Mouse (Mus musculus) mesoderm, embryonic 11.5 days (tissue): ENCODE results near the gene Pxmp4.

Experiments used
- DNase-seq: peaks from one replicate; pipeline ENCODE4 v3.0.0-alpha.2; 2012; ENCODE audit warnings: low read depth, low spot score

The Pxmp4 gene

GRCm38 (mm10) chr2:154603638-154604153 is at the start of gene Pxmp4:
TSS of gene Pxmp4 (minus strand) at chr2:154603708.
- DNase-seq, result peak; percentile 98

GRCm38 (mm10) chr2:154651363-154651762 is 47.9 kb upstream of the Pxmp4 start, which contains the start of gene Chmp4b:
TSS of gene Chmp4b (plus strand) at chr2:154651705.
- no peak for DNase-seq

DNA sequence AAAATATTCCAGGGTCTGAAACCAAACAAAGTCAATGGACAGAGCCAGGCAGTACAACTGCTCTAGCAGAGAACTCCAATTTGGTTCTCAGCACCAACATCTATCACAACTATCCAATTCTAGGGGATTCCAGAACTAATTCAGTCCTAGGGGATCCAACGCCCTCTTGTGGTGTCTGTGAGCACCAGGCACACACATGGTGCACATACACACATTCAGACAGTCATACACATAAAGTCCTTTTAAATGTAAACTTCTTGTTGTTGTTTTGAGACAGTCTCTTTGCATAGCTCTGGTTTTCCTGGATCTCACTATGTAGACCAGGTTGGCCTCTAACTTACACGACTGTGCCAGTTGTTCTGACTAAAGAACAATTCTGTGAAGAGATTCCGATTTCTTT is 46.9 kb upstream of the Pxmp4 start:
- DNase-seq, result no peak

DNA sequence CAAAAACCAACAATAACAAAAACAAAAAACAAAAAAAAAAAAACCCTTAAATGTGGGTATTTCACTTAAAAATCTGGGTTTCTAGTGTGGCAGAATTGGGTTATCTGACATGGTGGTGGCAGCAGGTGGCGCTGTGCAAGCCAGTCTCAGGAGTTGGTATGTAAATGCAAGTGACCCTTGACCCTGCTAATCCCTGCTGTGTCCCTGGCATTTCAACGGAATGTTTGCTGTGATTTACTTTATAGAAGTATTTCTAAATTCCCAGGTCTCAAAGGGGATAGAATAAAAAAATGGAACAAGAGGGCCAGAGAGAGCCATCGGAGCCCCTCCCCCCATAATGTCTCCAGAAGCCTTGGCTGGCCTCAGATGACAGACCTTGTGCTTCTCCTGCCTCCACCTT is 44.6 kb upstream of the Pxmp4 start:
- DNase-seq, result peak; percentile 77

- DNase-seq, result peak; percentile 17
These were observed 43.1 kb upstream of the Pxmp4 start for GRCm38 (mm10) chr2:154646634-154647033.

- no peak for DNase-seq
These were observed 39.3 kb upstream of the Pxmp4 start for GRCm38 (mm10) chr2:154642712-154643385.

GRCm38 (mm10) chr2:154642005-154642459 is 38.5 kb upstream of the Pxmp4 start:
- DNase-seq, result no peak

DNA sequence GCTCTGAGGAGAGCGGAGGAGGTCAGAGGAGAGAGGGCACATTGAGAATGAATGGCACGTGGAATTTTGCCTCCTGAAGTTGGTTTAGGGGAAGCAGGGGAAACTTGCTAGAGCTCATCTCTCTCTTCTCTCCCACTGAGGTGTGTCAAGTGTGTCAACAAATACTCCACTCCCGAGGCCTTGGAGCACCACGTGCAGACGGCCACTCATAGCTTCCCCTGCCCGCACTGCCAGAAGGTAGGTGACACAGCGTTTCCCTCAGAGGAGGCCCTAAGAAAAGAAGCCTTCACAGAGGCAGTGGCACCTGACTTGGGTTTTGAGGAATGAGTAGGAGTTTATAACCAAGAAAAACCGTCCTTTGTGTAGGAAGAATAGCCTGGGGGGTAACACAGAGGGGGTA is 37.7 kb upstream of the Pxmp4 start:
- no peak for DNase-seq

DNA sequence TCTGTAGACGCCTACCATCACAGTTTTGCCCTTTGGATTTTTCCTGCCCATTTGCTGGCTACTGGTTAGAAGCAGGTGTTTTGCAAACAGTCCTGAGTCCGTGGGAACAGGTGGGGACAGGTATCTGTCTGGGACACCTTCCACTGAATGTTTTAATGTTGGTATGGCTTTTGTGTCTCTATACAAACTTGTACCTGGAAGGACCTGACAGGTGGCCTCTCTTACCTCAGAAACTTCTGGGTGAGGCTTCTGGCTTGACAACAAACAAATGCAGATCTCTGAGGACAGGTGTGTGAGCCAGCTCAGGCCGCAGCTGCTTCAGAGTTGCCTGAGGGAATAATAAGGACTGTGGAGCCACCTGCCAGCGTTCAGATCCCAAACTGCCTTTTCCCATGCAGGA is 35.6 kb upstream of the Pxmp4 start:
- no peak for DNase-seq

GRCm38 (mm10) chr2:154638521-154638920 is 35.0 kb upstream of the Pxmp4 start:
- DNase-seq, result no peak

DNA sequence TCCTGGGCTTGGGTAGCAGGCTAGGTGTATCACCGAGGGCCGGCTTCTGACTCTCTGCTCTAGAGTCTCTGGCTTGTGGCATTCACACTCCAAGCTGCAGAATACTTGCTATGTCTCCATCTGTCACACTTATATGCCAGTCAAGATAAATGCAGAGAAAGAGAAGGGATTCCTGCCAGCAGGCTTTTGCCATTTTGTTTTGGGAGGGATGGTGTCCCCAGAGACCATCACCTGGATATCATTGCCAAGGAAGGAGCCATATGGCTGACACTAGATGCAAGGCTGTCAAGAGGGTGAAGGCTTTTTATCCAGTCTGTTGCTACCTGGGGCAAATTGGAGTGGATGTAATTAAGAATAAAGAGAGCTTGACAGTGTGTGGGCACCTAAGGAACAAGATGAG is 32.3 kb upstream of the Pxmp4 start:
- no peak for DNase-seq

DNA sequence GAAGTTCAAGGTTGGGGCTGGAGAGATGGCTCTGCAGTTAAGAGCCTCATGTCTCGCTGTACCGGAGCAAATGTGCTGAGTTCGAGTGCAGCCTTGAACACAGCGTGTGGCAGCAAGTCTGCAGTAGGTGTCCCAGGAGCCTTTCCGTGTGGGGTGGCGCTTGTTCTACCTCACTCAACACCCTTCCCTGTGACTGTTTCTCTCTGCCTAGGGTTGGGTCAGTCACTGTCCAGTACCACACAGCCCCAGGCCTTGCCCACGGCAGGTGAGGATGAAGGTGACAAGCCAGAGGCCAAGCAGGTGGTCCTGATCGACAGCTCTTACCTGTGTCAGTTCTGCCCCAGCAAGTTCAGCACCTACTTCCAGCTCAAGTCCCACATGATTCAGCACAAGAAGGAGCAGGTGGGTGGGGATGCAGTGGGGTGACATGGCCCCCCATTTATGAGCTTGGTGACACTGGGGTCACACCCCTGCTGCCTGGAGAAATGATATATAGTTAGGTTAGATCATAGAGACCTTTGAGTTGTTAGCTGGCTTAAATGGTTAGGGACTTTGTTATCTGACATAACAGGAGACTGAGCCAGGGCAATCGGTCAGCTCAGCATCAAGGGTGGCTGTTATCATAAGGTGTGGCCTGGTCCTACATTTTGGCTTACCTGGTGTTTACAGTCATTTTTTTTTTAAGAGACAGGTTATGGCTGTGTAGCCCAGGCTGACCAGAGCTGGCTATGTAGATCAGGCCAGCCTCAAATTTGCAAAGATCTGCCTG is 30.6 kb upstream of the Pxmp4 start:
- no peak for DNase-seq

- no peak for DNase-seq
These were observed 29.7 kb upstream of the Pxmp4 start for GRCm38 (mm10) chr2:154633039-154633742.

GRCm38 (mm10) chr2:154632203-154632780 is 28.8 kb upstream of the Pxmp4 start:
- no peak for DNase-seq

GRCm38 (mm10) chr2:154630531-154630930 is 27.0 kb upstream of the Pxmp4 start:
- no peak for DNase-seq

GRCm38 (mm10) chr2:154624137-154624536 is 20.6 kb upstream of the Pxmp4 start:
- DNase-seq, result no peak

DNA sequence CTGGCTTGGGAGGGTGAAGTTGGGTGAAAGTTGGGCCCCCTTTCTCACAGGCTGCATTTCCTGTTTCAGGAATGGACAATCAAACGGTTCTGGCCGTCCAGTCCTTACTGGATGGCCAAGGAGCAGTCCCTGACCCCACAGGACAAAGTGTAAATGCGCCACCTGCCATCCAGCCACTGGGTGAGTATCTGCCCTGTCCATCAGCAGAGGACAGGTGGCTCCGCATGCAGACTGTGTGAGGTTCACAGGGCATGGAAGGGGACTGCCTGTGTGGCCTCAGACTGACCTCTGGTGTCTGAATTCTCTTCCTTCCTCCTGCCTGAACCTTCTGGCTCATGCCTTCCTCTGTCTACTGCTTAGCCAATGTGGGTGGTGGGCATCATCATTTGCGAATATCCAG is 18.2 kb upstream of the Pxmp4 start:
- DNase-seq, result no peak

GRCm38 (mm10) chr2:154617061-154617460 is 13.6 kb upstream of the Pxmp4 start:
- no peak for DNase-seq

DNA sequence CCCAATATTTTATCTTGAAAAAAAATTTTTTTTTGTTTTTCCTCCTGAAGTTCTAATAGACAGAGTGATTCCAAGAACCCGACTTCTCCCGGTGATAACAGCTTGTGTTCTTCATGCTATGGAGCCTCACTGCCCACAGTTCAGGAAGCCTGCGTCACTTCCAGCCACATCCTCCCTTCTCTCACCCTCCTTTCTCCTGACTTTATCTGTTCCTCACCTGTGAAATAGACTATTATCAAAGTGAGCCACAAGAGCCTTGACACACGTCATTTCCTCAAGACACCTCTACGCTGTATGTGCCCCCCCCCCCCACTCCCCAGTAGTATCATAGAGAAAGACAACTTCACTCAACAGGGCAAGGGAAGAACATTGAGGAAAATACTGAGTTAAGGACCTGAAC is 12.2 kb upstream of the Pxmp4 start:
- DNase-seq, result no peak

DNA sequence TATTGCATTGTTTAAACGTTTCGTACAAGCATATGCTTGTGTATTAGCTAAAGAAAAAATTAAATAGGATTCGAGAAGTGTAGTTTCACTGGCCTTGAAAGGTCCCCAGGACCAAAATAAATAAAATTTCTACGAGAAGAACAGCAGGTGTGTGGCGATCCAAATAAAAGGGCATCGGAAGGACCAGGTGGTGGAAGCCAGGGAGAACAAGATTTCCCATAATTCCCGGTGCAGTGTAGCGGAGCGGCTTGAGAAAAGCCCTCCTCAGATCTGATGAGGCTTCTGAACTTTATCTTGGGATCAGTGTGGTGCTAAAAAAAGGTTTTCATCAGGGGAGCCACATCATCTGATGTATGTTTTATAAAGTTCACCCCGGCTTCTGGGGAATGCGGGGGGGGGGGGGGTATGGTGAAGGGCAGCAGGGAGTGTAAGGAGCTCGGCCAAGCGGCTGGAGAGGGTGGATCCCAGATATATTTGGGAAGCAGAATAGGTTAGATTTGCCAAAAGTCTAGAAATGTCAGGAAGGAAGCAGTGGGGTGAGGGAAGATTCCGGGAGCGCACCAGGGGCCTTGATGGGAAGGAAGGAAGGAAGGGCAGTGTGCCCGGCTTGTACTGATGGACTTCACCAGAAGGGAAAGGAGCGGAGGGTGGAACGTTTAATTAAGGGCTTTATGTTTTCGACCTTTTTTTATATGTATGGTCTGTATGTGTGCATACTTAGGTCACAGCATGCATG is 11.5 kb upstream of the Pxmp4 start:
- no peak for DNase-seq
